Mouse (Mus musculus): ENCODE data around the gene Stat3. TPM values are rescaled to one million over a fixed set of nuclear protein-coding genes. Genes with fewer than 3 reads are reported as not detected.
A peak's percentile ranks its signal among the peaks of the same experiment; 100 is the strongest.

Stat3 gene
- polyA plus RNA-seq, 1 experiment from 2014 or later = 39.2 TPM

GRCm38 (mm10) chr11:100905929-100906328 is 33.4 kb downstream of the Stat3 start:
- Histone ChIP-seq H3K4me2 (ENCODE audit: low read depth, low read length) (no peak overlapping the region), H3K9ac (ENCODE audit: low read depth, low read length) (no peak overlapping the region), H3K27ac (ENCODE audit: low read length) (no peak overlapping the region), H3K4me1 (ENCODE audit: control insufficient read depth, low read depth, low read length) (peaks cover 10% of the 10 kb centered on the region), H3K9me3 (replicated peaks; ENCODE audit: control insufficient read depth, low read length) (no peaks in the 10 kb centered on the region), H3K27me3 (ENCODE audit: control insufficient read depth, insufficient read depth, low read depth, low read length) (no peaks in the 10 kb centered on the region), H3K36me3 (ENCODE audit: control insufficient read depth, insufficient read depth) (peaks cover 19% of the 10 kb centered on the region), H3K4me3 (ENCODE audit: low read depth, low read length) (no peak overlapping the region)
- no peak for ATAC-seq (ENCODE audit: low read depth)
- WGBS (ENCODE audit: insufficient replicate concordance) = 16% methylated on average over 1 of the region's 1 CpGs

- Histone ChIP-seq H3K27ac (ENCODE audit: low read length) (no peak overlapping the region), H3K36me3 (ENCODE audit: control insufficient read depth, insufficient read depth) (peaks cover 18% of the 10 kb centered on the region), H3K27me3 (ENCODE audit: control insufficient read depth, insufficient read depth, low read depth, low read length) (no peaks in the 10 kb centered on the region), H3K9me3 (replicated peaks; ENCODE audit: control insufficient read depth, low read length) (no peaks in the 10 kb centered on the region), H3K4me1 (ENCODE audit: control insufficient read depth, low read depth, low read length) (peaks cover 10% of the 10 kb centered on the region), H3K4me3 (ENCODE audit: low read depth, low read length) (no peak overlapping the region), H3K9ac (ENCODE audit: low read depth, low read length) (no peak overlapping the region), H3K4me2 (ENCODE audit: low read depth, low read length) (no peak overlapping the region)
- no peak for ATAC-seq (ENCODE audit: low read depth)
- 87% methylated on average over 15 of the region's 20 CpGs for WGBS (ENCODE audit: insufficient replicate concordance)
These were observed 34.6 kb downstream of the Stat3 start for GRCm38 (mm10) chr11:100904580-100905351.

GRCm38 (mm10) chr11:100898441-100899199 is 40.7 kb downstream of the Stat3 start:
- no peak for ATAC-seq (ENCODE audit: low read depth)
- peaks cover 14% of the 10 kb centered on the region for H3K36me3 ChIP-seq (ENCODE audit: control insufficient read depth, insufficient read depth)
- WGBS (ENCODE audit: insufficient replicate concordance) = 80% methylated on average over 16 of the region's 16 CpGs

GRCm38 (mm10) chr11:100897294-100898231 is 41.8 kb downstream of the Stat3 start:
- Histone ChIP-seq H3K27ac (ENCODE audit: low read length) (no peak overlapping the region), H3K27me3 (ENCODE audit: control insufficient read depth, insufficient read depth, low read depth, low read length) (no peaks in the 10 kb centered on the region), H3K9me3 (replicated peaks; ENCODE audit: control insufficient read depth, low read length) (no peaks in the 10 kb centered on the region), H3K4me3 (ENCODE audit: low read depth, low read length) (no peak overlapping the region), H3K4me1 (ENCODE audit: control insufficient read depth, low read depth, low read length) (peaks cover 10% of the 10 kb centered on the region), H3K36me3 (ENCODE audit: control insufficient read depth, insufficient read depth) (peaks cover 8% of the 10 kb centered on the region; the same call in 1 of the 2 replicates), H3K4me2 (ENCODE audit: low read depth, low read length) (no peak overlapping the region), H3K9ac (ENCODE audit: low read depth, low read length) (no peak overlapping the region)
- ATAC-seq (ENCODE audit: low read depth) = no peak
- 64% methylated on average over 7 of the region's 7 CpGs for WGBS (ENCODE audit: insufficient replicate concordance)

More at GRCm38 (mm10) chr11:100898441-100899199, 40.7 kb downstream of the Stat3 start:
- Histone ChIP-seq H3K27ac (ENCODE audit: low read length) (no peak overlapping the region), H3K9me3 (replicated peaks; ENCODE audit: control insufficient read depth, low read length) (no peaks in the 10 kb centered on the region), H3K4me2 (ENCODE audit: low read depth, low read length) (no peak overlapping the region), H3K9ac (ENCODE audit: low read depth, low read length) (no peak overlapping the region), H3K4me3 (ENCODE audit: low read depth, low read length) (no peak overlapping the region), H3K27me3 (ENCODE audit: control insufficient read depth, insufficient read depth, low read depth, low read length) (no peaks in the 10 kb centered on the region), H3K4me1 (ENCODE audit: control insufficient read depth, low read depth, low read length) (peaks cover 6% of the 10 kb centered on the region)

- no peak overlapping the region for H3K27ac ChIP-seq (ENCODE audit: low read length)
- H3K36me3 ChIP-seq (ENCODE audit: control insufficient read depth, insufficient read depth) = peaks cover 10% of the 10 kb centered on the region; the same call in 1 of the 2 replicates
- H3K4me1 ChIP-seq (ENCODE audit: control insufficient read depth, low read depth, low read length) = peaks cover 25% of the 10 kb centered on the region
- no peak overlapping the region for H3K9ac ChIP-seq (ENCODE audit: low read depth, low read length)
- no peak overlapping the region for H3K4me2 ChIP-seq (ENCODE audit: low read depth, low read length)
- no peak for ATAC-seq (ENCODE audit: low read depth)
- no peaks in the 10 kb centered on the region for H3K9me3 ChIP-seq (replicated peaks; ENCODE audit: control insufficient read depth, low read length)
- WGBS (ENCODE audit: insufficient replicate concordance) = 79% methylated on average over 10 of the region's 10 CpGs
- H3K27me3 ChIP-seq (ENCODE audit: control insufficient read depth, insufficient read depth, low read depth, low read length) = no peaks in the 10 kb centered on the region
- H3K4me3 ChIP-seq (ENCODE audit: low read depth, low read length) = no peak overlapping the region
These were observed 43.3 kb downstream of the Stat3 start for GRCm38 (mm10) chr11:100896078-100896477.

DNA sequence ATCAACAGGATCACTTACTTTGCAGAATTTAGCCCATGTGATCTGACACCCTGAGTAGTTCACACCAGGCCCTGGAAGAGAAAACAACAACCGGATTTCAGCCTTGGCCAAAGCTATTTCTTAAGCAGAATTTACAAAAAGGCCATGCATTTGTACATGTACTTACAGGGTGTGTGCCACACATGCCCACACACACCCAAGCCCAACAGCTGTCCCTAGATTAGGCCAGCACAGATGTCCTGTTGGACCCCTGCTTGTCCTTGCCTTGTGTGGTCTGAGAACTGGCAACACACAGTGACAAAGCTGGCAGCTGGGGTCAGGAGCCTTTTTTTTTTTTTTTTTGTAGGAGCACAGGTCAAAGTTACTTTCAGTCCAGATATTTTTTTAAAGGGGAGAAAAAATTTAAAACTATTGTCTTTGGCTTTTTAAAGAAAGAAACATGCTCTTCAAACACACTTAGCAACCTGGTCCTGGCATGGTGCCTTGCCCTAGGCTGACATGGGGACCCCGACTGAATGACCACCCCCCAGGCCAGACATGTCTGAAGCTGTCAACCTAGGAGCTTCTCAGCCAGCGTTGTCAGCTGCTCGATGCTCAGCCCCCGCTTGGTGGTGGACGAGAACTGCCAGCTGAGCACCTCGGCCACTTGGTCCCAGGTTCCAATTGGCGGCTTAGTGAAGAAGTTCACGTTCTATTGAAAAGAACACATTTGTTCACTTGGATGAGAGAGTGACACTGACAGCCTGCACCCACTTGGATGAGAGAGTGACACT is 45.0 kb downstream of the Stat3 start:
- Histone ChIP-seq H3K4me3 (ENCODE audit: low read depth, low read length) (no peak overlapping the region), H3K36me3 (ENCODE audit: control insufficient read depth, insufficient read depth) (peaks cover 7% of the 10 kb centered on the region; the same call in 1 of the 2 replicates), H3K4me1 (ENCODE audit: control insufficient read depth, low read depth, low read length) (peaks cover 30% of the 10 kb centered on the region), H3K4me2 (ENCODE audit: low read depth, low read length) (no peak overlapping the region), H3K27ac (ENCODE audit: low read length) (no peak overlapping the region), H3K27me3 (ENCODE audit: control insufficient read depth, insufficient read depth, low read depth, low read length) (no peaks in the 10 kb centered on the region), H3K9me3 (replicated peaks; ENCODE audit: control insufficient read depth, low read length) (no peaks in the 10 kb centered on the region), H3K9ac (ENCODE audit: low read depth, low read length) (no peak overlapping the region)
- no peak for ATAC-seq (ENCODE audit: low read depth)
- WGBS (ENCODE audit: insufficient replicate concordance) = 71% methylated on average over 9 of the region's 9 CpGs

GRCm38 (mm10) chr11:100893482-100893881 is 45.9 kb downstream of the Stat3 start:
- H3K9ac ChIP-seq (ENCODE audit: low read depth, low read length) = no peak overlapping the region
- no peaks in the 10 kb centered on the region for H3K9me3 ChIP-seq (replicated peaks; ENCODE audit: control insufficient read depth, low read length)
- H3K36me3 ChIP-seq (ENCODE audit: control insufficient read depth, insufficient read depth) = peaks cover 6% of the 10 kb centered on the region; the same call in 1 of the 2 replicates
- peaks cover 36% of the 10 kb centered on the region for H3K4me1 ChIP-seq (ENCODE audit: control insufficient read depth, low read depth, low read length)
- peak overlapping the region; percentile 35 for H3K4me2 ChIP-seq (ENCODE audit: low read depth, low read length)
- peak; percentile 59 for ATAC-seq (ENCODE audit: low read depth)
- H3K27ac ChIP-seq (ENCODE audit: low read length) = no peak overlapping the region
- 0 out of 2 replicates have a peak overlapping the region, but pooled peaks have one; percentile 9 for H3K4me3 ChIP-seq (ENCODE audit: low read depth, low read length)
- H3K27me3 ChIP-seq (ENCODE audit: control insufficient read depth, insufficient read depth, low read depth, low read length) = no peaks in the 10 kb centered on the region
- 15% methylated on average over 9 of the region's 9 CpGs for WGBS (ENCODE audit: insufficient replicate concordance)

GRCm38 (mm10) chr11:100892435-100892834 is 46.9 kb downstream of the Stat3 start:
- no peak overlapping the region for H3K4me2 ChIP-seq (ENCODE audit: low read depth, low read length)
- H3K9ac ChIP-seq (ENCODE audit: low read depth, low read length) = no peak overlapping the region
- H3K36me3 ChIP-seq (ENCODE audit: control insufficient read depth, insufficient read depth) = peaks cover 6% of the 10 kb centered on the region; the same call in 1 of the 2 replicates
- 66% methylated on average over 5 of the region's 5 CpGs for WGBS (ENCODE audit: insufficient replicate concordance)
- no peaks in the 10 kb centered on the region for H3K9me3 ChIP-seq (replicated peaks; ENCODE audit: control insufficient read depth, low read length)
- no peak overlapping the region for H3K4me3 ChIP-seq (ENCODE audit: low read depth, low read length)
- no peak for ATAC-seq (ENCODE audit: low read depth)
- H3K4me1 ChIP-seq (ENCODE audit: control insufficient read depth, low read depth, low read length) = peaks cover 45% of the 10 kb centered on the region
- no peak overlapping the region; the same call in 1 of the 2 replicates for H3K27ac ChIP-seq (ENCODE audit: low read length)
- H3K27me3 ChIP-seq (ENCODE audit: control insufficient read depth, insufficient read depth, low read depth, low read length) = no peaks in the 10 kb centered on the region
